Mouse (Mus musculus) C2C12 (cell line): Measurements from ENCODE around the gene Btbd3. TPM values are rescaled to one million over a fixed set of nuclear protein-coding genes. Genes with fewer than 3 reads are reported as not detected.

Experiments used
- H3K27me3 ChIP-seq: one replicate; pipeline ENCODE4 v1.6.1; 2011; ENCODE audit not compliant: control insufficient read depth, insufficient read depth, insufficient read length
- H3K36me3 ChIP-seq: one replicate; pipeline ENCODE4 v1.6.1; 2011; ENCODE audit not compliant: control insufficient read depth, insufficient read depth
- H3K4me3 ChIP-seq: one replicate; pipeline ENCODE4 v1.5.1; 2011; ENCODE audit warnings: mild to moderate bottlenecking, control low read depth; ENCODE audit not compliant: poor library complexity, insufficient read depth, severe bottlenecking
- H3K79me2 ChIP-seq: one replicate; pipeline ENCODE4 v1.6.1; 2011; ENCODE audit not compliant: control insufficient read depth, insufficient read depth
- H3K79me3 ChIP-seq: one replicate; pipeline ENCODE4 v1.6.1; 2011; ENCODE audit warnings: low read depth, control low read depth
- H3ac ChIP-seq: one replicate; pipeline ENCODE3; 2011; ENCODE audit warnings: low read depth; ENCODE audit not compliant: control insufficient read depth, insufficient read length
- CEBPB ChIP-seq: IDR thresholded peaks from one replicate; pipeline ENCODE4 v1.6.1; 2011; ENCODE audit warnings: low read depth, mild to moderate bottlenecking, control low read depth, moderate library complexity
- CTCF ChIP-seq: IDR thresholded peaks from one replicate; pipeline ENCODE4 v1.5.1; 2011; ENCODE audit not compliant: control insufficient read depth, insufficient read depth, insufficient read length
- FOSL1 ChIP-seq: IDR thresholded peaks from one replicate; pipeline ENCODE4 v1.8.0; 2011; ENCODE audit warnings: mild to moderate bottlenecking, low read length; ENCODE audit not compliant: poor library complexity, insufficient read depth, severe bottlenecking
- MAX ChIP-seq: IDR thresholded peaks from one replicate; pipeline ENCODE4 v1.6.1; 2011; ENCODE audit warnings: mild to moderate bottlenecking, control low read depth
- MYOD1 ChIP-seq: IDR thresholded peaks from one replicate; pipeline ENCODE4 v1.6.1; 2011; ENCODE audit warnings: low read depth; ENCODE audit not compliant: control insufficient read depth, insufficient read length
- MYOG ChIP-seq: IDR thresholded peaks from one replicate; pipeline ENCODE4 v1.6.1; 2011; ENCODE audit not compliant: control insufficient read depth, insufficient read length; ENCODE audit errors: extremely low read depth
- USF1 ChIP-seq: IDR thresholded peaks from one replicate; pipeline ENCODE4 v1.6.1; 2011; ENCODE audit warnings: low read depth, mild to moderate bottlenecking, control low read depth, moderate library complexity
- polyA plus RNA-seq: library from polyadenylated mRNA; unstranded; fragments of >200 nt; fragmentation: generic; extraction: Trizol; gene quantifications from one replicate; pipeline ENCODE4 v1.2.1, GENCODE M21; 2012; ENCODE audit warnings: missing spikeins

Gene Btbd3
- polyA plus RNA-seq, 1 experiment = 3.1 TPM

DNA sequence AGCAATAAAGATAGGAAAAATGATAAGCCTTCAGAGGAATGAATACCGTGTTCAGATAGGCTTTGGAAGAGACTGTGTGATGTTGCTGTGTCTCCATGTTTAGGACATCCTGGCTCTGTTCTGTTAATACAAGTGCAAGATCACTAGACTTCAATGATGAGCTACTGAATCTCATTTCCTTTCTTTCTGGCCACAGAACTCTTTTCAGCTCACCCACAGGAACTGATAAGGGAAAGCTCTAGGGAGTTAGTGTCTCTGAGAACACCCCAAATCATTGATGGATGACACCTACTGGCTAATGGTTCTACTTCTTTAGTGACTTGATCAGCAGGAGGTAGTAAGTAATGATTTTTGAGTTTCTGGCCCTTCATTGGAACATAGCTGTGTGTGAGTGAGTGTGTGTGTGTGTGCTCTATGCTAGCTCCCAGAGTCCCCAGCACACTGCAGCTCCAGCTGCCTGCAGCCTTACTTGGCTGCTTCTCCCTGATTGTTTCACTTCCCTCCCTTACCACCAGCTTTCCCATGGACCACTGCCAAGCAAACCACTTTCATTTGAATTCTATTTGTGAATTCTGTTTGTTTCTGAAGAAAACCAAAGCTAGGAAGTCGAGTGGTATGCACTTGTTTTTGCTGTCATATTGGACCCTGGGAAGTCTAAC, 10.6 kb upstream of the Btbd3 start:
- Histone ChIP-seq H3K79me2 (no peaks in the 10 kb centered on the region), H3K36me3 (no peaks in the 10 kb centered on the region), H3K27me3 (no peaks in the 10 kb centered on the region), H3K4me3 (no peak overlapping the region), H3K79me3 (no peaks in the 10 kb centered on the region), H3ac (no peak overlapping the region)
- TF ChIP-seq USF1 (no peak), MYOD1 (no peak), MYOG (no peak), CEBPB (no peak), CTCF (no peak), MAX (no peak), FOSL1 (no peak)

GRCm38 (mm10) chr2:138247986-138248385, 8.4 kb upstream of the Btbd3 start:
- Histone ChIP-seq H3K36me3 (no peaks in the 10 kb centered on the region), H3K79me3 (no peaks in the 10 kb centered on the region), H3K4me3 (no peak overlapping the region), H3K27me3 (no peaks in the 10 kb centered on the region), H3ac (no peak overlapping the region), H3K79me2 (no peaks in the 10 kb centered on the region)
- no peak for TF ChIP-seq USF1
- TF ChIP-seq CEBPB = no peak
- TF ChIP-seq CTCF = no peak
- TF ChIP-seq MYOD1 = no peak
- no peak for TF ChIP-seq MAX

DNA sequence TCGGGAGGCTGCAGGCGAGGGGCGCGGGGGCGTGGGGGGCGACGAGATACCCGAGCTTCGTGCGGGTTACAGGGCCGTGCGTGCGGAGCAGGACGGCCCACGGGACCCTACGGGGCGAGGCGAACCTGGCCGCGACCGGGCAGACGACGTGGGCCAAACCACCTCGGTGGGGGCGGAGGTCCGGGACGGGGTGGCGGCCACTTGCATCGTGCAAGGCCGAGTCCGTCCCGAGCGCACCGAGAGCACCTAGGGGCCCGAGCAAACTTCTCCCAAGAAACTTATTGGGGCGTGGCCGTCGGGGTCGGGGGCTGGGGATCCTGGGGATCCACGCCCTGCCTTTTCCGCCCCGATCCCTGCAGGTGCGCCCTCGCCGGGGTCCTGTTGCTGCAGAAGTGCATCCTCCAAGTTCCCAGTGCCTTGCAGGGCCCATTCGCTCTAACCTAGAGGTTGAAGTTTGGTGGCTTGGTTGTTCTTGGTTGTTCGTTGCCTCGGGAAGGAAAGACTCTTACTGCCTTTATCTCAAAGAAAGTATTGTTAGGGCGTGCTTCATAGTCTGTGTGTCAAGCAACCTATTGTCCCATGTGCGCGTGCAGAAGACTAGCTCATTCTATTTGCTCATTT, 596 bp downstream of the Btbd3 start:
- TF ChIP-seq CTCF = no peak
- no peak for TF ChIP-seq FOSL1
- no peak for TF ChIP-seq MYOG
- TF ChIP-seq MAX = no peak
- TF ChIP-seq CEBPB = no peak
- TF ChIP-seq MYOD1 = no peak
- no peak for TF ChIP-seq USF1
- H3K27me3 ChIP-seq = no peaks in the 10 kb centered on the region

DNA sequence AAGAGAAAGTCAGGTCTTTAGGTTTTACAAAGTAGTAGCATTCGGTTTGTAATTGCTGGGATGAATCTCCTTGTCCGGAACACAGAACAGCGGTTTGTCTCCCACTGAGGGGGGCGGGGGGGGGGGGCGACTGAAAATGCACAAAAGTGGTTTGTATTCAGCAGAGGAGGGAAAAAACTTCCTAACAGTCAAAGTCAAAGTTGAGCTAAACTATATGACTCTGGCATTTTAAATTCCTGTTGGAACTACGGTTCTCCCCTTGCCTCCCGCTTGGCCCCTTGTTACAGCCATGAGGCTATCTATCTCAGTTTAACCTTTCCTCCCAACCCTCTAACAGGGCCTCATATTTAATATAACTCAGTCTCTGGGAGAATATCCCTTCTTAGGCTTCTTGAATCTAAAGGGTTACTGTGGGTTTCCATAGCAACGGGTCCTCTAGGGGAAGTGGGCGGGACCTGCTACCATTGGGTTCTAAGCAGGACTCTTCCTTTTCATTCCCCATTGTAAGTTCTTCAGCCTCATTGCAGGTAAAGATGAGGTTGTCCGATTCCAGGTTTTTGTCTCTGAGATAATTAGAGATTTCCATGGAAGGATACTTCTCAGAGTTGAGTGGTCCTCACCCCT, 1.4 kb downstream of the Btbd3 start:
- H3K79me2 ChIP-seq = peaks cover 63% of the 10 kb centered on the region
- H3K27me3 ChIP-seq = no peaks in the 10 kb centered on the region
- no peak overlapping the region for H3ac ChIP-seq
- H3K79me3 ChIP-seq = peaks cover 46% of the 10 kb centered on the region
- H3K4me3 ChIP-seq = peak overlapping the region; percentile 82
- no peaks in the 10 kb centered on the region for H3K36me3 ChIP-seq
- TF ChIP-seq MYOD1 (no peak), MYOG (no peak), FOSL1 (no peak), CEBPB (no peak), USF1 (no peak), CTCF (no peak), MAX (no peak)

More for the DNA sequence above, 596 bp downstream of the Btbd3 start:
- H3ac ChIP-seq = peak overlapping the region; percentile 75
- peaks cover 38% of the 10 kb centered on the region for H3K79me3 ChIP-seq
- H3K79me2 ChIP-seq = peaks cover 54% of the 10 kb centered on the region
- H3K36me3 ChIP-seq = no peaks in the 10 kb centered on the region
- H3K4me3 ChIP-seq = peak overlapping the region; percentile 82

DNA sequence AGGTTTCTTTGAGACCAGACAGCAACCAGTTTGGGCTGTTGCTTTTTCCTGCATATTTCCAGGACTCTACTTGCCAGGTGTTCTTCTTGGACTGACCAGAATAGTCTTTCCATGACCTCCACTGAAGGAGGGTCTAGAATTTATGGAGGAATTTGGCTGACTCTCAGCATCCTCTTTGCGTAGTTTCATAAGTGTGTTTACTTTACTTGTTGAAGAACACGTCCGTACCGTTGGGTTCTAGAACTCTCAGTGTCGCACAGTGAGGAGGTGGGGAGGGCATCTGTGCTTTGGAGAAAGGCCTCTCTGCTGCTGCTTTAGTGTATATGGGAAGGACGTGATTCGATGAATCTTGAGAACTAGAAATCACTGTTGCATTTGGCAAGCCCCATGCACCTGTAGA, 4.8 kb downstream of the Btbd3 start:
- peaks cover 73% of the 10 kb centered on the region for H3K79me3 ChIP-seq
- H3K4me3 ChIP-seq = no peak overlapping the region
- TF ChIP-seq USF1 (no peak), FOSL1 (no peak), MYOD1 (no peak), MAX (no peak), MYOG (no peak), CEBPB (no peak), CTCF (no peak)
- peaks cover 96% of the 10 kb centered on the region for H3K79me2 ChIP-seq
- H3ac ChIP-seq = no peak overlapping the region
- no peaks in the 10 kb centered on the region for H3K36me3 ChIP-seq
- H3K27me3 ChIP-seq = no peaks in the 10 kb centered on the region

- H3K4me3 ChIP-seq = no peak overlapping the region
- peaks cover 99% of the 10 kb centered on the region for H3K79me2 ChIP-seq
- H3K36me3 ChIP-seq = no peaks in the 10 kb centered on the region
- peaks cover 79% of the 10 kb centered on the region for H3K79me3 ChIP-seq
- no peak overlapping the region for H3ac ChIP-seq
- H3K27me3 ChIP-seq = no peaks in the 10 kb centered on the region
- TF ChIP-seq MYOG (no peak), MAX (no peak), CTCF (no peak), FOSL1 (no peak), CEBPB (no peak), USF1 (no peak), MYOD1 (no peak)
Observed at GRCm38 (mm10) chr2:138262885-138263284, 6.5 kb downstream of the Btbd3 start.
